Mouse (Mus musculus) kidney, postnatal 0 days (tissue): ENCODE measurements at regions not wholly inside any gene's neighbourhood (a gene's known extent, or its start where the extent isn't known, plus 50 kb on each side); places are given as distances from the start of the nearest gene placed in this dataset.

Source experiments
- ATAC-seq: fragments of 200-750 bp; cut with Nextera tagmentation; replicated peaks from 2 replicates; pipeline ENCODE4 v1.8.0; 2017; ENCODE audit warnings: low read depth, moderate number of reproducible peaks, moderate TSS enrichment, moderate library complexity; ENCODE audit not compliant: low FRiP score
- DNase-seq: peaks from one replicate; pipeline ENCODE4 v3.0.0-alpha.2; 2016; ENCODE audit warnings: low spot score
- H3K27ac ChIP-seq: fragments of 300-500 bp; sonication (generic); 2 replicates; pipeline ENCODE4 v1.5.1; 2014; ENCODE audit warnings: mild to moderate bottlenecking
- H3K27me3 ChIP-seq: fragments of 300-500 bp; sonication (generic); 2 replicates; pipeline ENCODE4 v1.6.1; 2014; ENCODE audit warnings: low read length, mixed read lengths; ENCODE audit not compliant: insufficient read depth
- H3K36me3 ChIP-seq: fragments of 300-500 bp; sonication (generic); 2 replicates; pipeline ENCODE4 v1.6.1; 2014; ENCODE audit warnings: low read length, mixed read lengths; ENCODE audit not compliant: insufficient read depth
- H3K4me1 ChIP-seq: fragments of 300-500 bp; sonication (generic); replicated peaks from 2 replicates; pipeline ENCODE4 v1.6.1; 2014; ENCODE audit warnings: antibody characterized with exemption, low read length, mixed read lengths; ENCODE audit not compliant: insufficient read depth
- H3K4me2 ChIP-seq: fragments of 300-500 bp; sonication (generic); 2 replicates; pipeline ENCODE4 v1.6.1; 2014; ENCODE audit warnings: mild to moderate bottlenecking, low read length, moderate library complexity, mixed read lengths
- H3K4me3 ChIP-seq: fragments of 300-500 bp; sonication (generic); replicated peaks from 2 replicates; pipeline ENCODE4 v1.5.1; 2014; ENCODE audit warnings: low read depth, low read length
- H3K9ac ChIP-seq: fragments of 300-500 bp; sonication (generic); 2 replicates; pipeline ENCODE4 v1.6.1; 2014; ENCODE audit warnings: low read depth, low read length
- H3K9me3 ChIP-seq: fragments of 300-500 bp; sonication (generic); replicated peaks from 2 replicates; pipeline ENCODE4 v1.6.1; 2016; ENCODE audit warnings: low read length, inconsistent platforms, mixed read lengths
- CTCF ChIP-seq: IDR thresholded peaks from 2 replicates; pipeline ENCODE4 v1.5.1; 2016; ENCODE audit warnings: antibody characterized with exemption, low read depth, mild to moderate bottlenecking, moderate library complexity
- WGBS: fragments of 180-500 bp; shearing (Covaris S2); extraction: QIAGEN DNeasy Blood & Tissue Kit; methylation state at CpG from one replicate; pipeline ENCODE4 v1.1.7; 2014; 5-methylcytosine and 5-hydroxymethylcytosine counted together

GRCm38 (mm10) chr9:32899801-32900200, 263.8 kb downstream of the Ets1 start:
- no peak overlapping the region for H3K9ac ChIP-seq
- no peak for ATAC-seq
- no peak overlapping the region for H3K27ac ChIP-seq
- no peak overlapping the region for H3K4me3 ChIP-seq
- no peaks in the 10 kb centered on the region for H3K27me3 ChIP-seq
- H3K9me3 ChIP-seq: no peaks in the 10 kb centered on the region
- no peaks in the 10 kb centered on the region for H3K4me1 ChIP-seq
- H3K36me3 ChIP-seq: no peaks in the 10 kb centered on the region
- no peak for TF ChIP-seq CTCF
- DNase-seq: no peak
- WGBS: 14% methylated on average over 4 of the region's 4 CpGs
- H3K4me2 ChIP-seq: no peak overlapping the region

GRCm38 (mm10) chr9:32901287-32901686, 265.3 kb downstream of the Ets1 start:
- H3K36me3 ChIP-seq: no peaks in the 10 kb centered on the region
- ATAC-seq (no peak; the same call in 1 of the 2 replicates), DNase-seq (peak; percentile 60)
- no peaks in the 10 kb centered on the region for H3K27me3 ChIP-seq
- H3K27ac ChIP-seq: peak overlapping the region; percentile 1; the same call in 1 of the 2 replicates
- H3K4me2 ChIP-seq: no peak overlapping the region
- H3K4me3 ChIP-seq: no peak overlapping the region
- H3K9me3 ChIP-seq: no peaks in the 10 kb centered on the region
- H3K4me1 ChIP-seq: no peaks in the 10 kb centered on the region
- H3K9ac ChIP-seq: no peak overlapping the region
- WGBS: 44% methylated on average over 4 of the region's 4 CpGs
- no peak for TF ChIP-seq CTCF

- H3K4me3 ChIP-seq: no peak overlapping the region
- DNase-seq (peak; percentile 60), ATAC-seq (no peak)
These were observed 270.3 kb downstream of the Ets1 start for GRCm38 (mm10) chr9:32906233-32906872.

GRCm38 (mm10) chr9:32910641-32911040, 274.6 kb downstream of the Ets1 start:
- Histone ChIP-seq H3K4me2 (no peak overlapping the region), H3K9me3 (no peaks in the 10 kb centered on the region), H3K27ac (no peak overlapping the region), H3K4me3 (no peak overlapping the region), H3K4me1 (no peaks in the 10 kb centered on the region), H3K36me3 (no peaks in the 10 kb centered on the region), H3K27me3 (no peaks in the 10 kb centered on the region), H3K9ac (no peak overlapping the region)
- WGBS: 87% methylated on average over 7 of the region's 7 CpGs
- no peak for TF ChIP-seq CTCF
- ATAC-seq (no peak), DNase-seq (no peak)

More at GRCm38 (mm10) chr9:32906233-32906872, 270.3 kb downstream of the Ets1 start:
- 56% methylated on average over 8 of the region's 8 CpGs for WGBS
- H3K9me3 ChIP-seq: no peaks in the 10 kb centered on the region
- H3K4me2 ChIP-seq: no peak overlapping the region
- TF ChIP-seq CTCF: no peak
- H3K4me1 ChIP-seq: no peaks in the 10 kb centered on the region
- H3K9ac ChIP-seq: no peak overlapping the region
- H3K27me3 ChIP-seq: no peaks in the 10 kb centered on the region
- H3K27ac ChIP-seq: peak overlapping the region; percentile 37; the same call in 1 of the 2 replicates
- no peaks in the 10 kb centered on the region for H3K36me3 ChIP-seq

GRCm38 (mm10) chr9:32915633-32916032, 279.6 kb downstream of the Ets1 start:
- no peak for DNase-seq
- Histone ChIP-seq H3K36me3 (no peaks in the 10 kb centered on the region), H3K4me2 (no peak overlapping the region), H3K27ac (no peak overlapping the region), H3K4me1 (no peaks in the 10 kb centered on the region), H3K27me3 (no peaks in the 10 kb centered on the region), H3K4me3 (no peak overlapping the region), H3K9ac (no peak overlapping the region), H3K9me3 (no peaks in the 10 kb centered on the region)
- 94% methylated on average over 3 of the region's 3 CpGs for WGBS
- TF ChIP-seq CTCF: no peak
- ATAC-seq: no peak

DNA sequence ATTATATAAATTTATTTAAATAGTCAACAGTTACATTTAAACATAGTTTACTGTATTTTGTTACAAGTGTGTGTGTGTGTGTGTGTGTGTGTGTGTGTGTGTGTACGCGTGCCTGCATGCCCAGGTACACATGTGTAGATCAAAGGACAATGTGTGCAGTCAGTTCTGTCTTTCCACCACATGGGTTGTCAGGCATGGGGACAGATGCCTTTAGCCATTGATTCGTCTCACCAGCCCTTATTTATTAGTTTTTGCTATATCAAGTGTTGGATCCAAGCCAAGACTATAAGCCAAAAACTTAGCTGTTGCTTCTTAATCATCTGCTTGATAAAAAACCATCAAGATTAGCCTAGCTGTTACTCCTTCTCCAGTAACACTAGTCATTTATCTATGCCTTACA, 280.7 kb downstream of the Ets1 start:
- no peak overlapping the region for H3K4me2 ChIP-seq
- DNase-seq: no peak
- ATAC-seq: no peak
- no peaks in the 10 kb centered on the region for H3K9me3 ChIP-seq
- 79% methylated on average over 3 of the region's 3 CpGs for WGBS
- no peaks in the 10 kb centered on the region for H3K27me3 ChIP-seq
- no peaks in the 10 kb centered on the region for H3K36me3 ChIP-seq
- H3K27ac ChIP-seq: no peak overlapping the region
- TF ChIP-seq CTCF: no peak
- H3K9ac ChIP-seq: no peak overlapping the region
- no peaks in the 10 kb centered on the region for H3K4me1 ChIP-seq
- no peak overlapping the region for H3K4me3 ChIP-seq

DNA sequence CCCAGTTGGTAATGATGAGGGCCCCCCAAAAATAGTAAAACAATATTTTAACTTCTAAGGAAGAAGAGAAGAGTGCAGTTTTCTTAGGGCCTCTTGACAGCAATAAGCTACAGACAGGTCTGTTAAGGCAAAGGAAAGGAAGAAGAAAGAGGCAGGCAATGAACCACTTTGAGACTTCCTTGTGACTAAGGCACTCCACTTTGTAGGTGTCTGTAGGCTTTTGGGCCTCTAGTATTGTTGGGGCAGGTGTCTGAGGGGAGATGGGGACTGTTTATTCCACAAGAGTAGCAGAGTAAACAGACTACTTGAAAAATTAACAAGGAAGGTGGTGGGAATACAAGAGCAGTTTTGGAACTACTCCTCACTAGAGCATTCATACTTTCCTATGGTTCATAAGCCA, 287.9 kb downstream of the Ets1 start:
- Histone ChIP-seq H3K9ac (no peak overlapping the region), H3K4me3 (no peak overlapping the region), H3K9me3 (no peaks in the 10 kb centered on the region), H3K4me2 (no peak overlapping the region), H3K27me3 (no peaks in the 10 kb centered on the region), H3K36me3 (no peaks in the 10 kb centered on the region), H3K4me1 (no peaks in the 10 kb centered on the region), H3K27ac (no peak overlapping the region)
- ATAC-seq (no peak), DNase-seq (no peak)
- no peak for TF ChIP-seq CTCF
